Mouse (Mus musculus) heart, embryonic 11.5 days (tissue): ENCODE results near the gene Atp6v1e1. TPM values are rescaled to one million over a fixed set of nuclear protein-coding genes. Genes with fewer than 3 reads are reported as not detected.
A peak's percentile ranks its signal among the peaks of the same experiment; 100 is the strongest.

Experiments used
- ATAC-seq: fragments of 200-750 bp; cut with Nextera tagmentation; replicated peaks from 2 replicates; pipeline ENCODE4 v1.8.0; 2017; ENCODE audit warnings: moderate library complexity; ENCODE audit not compliant: insufficient number of reproducible peaks, low FRiP score, low TSS enrichment
- H3K27ac ChIP-seq: fragments of 300-500 bp; sonication (generic); 2 replicates; pipeline ENCODE4 v1.5.1; 2014; ENCODE audit warnings: mild to moderate bottlenecking, low read depth, low read length
- H3K27me3 ChIP-seq: fragments of 300-500 bp; sonication (generic); 2 replicates; pipeline ENCODE4 v1.6.1; 2014; ENCODE audit warnings: mild to moderate bottlenecking, low read length, mixed read lengths; ENCODE audit not compliant: control insufficient read depth, insufficient read depth
- H3K36me3 ChIP-seq: fragments of 300-500 bp; sonication (generic); 2 replicates; pipeline ENCODE4 v1.6.1; 2014; ENCODE audit warnings: mild to moderate bottlenecking, low read length, moderate library complexity, mixed read lengths; ENCODE audit not compliant: control insufficient read depth, insufficient read depth
- H3K4me1 ChIP-seq: fragments of 300-500 bp; sonication (generic); 2 replicates; pipeline ENCODE4 v1.6.1; 2014; ENCODE audit warnings: low read length; ENCODE audit not compliant: control insufficient read depth, insufficient read depth
- H3K4me2 ChIP-seq: fragments of 300-500 bp; sonication (generic); 2 replicates; pipeline ENCODE4 v1.6.1; 2014; ENCODE audit warnings: mild to moderate bottlenecking, moderate library complexity
- H3K4me3 ChIP-seq: fragments of 300-500 bp; sonication (generic); 2 replicates; pipeline ENCODE4 v1.5.1; 2014; ENCODE audit warnings: low read depth, low read length
- H3K9ac ChIP-seq: fragments of 300-500 bp; sonication (generic); 2 replicates; pipeline ENCODE4 v1.6.1; 2014; ENCODE audit warnings: mild to moderate bottlenecking, low read depth, low read length, moderate library complexity
- H3K9me3 ChIP-seq: fragments of 300-500 bp; sonication (generic); replicated peaks from 2 replicates; pipeline ENCODE4 v1.6.1; 2016; ENCODE audit warnings: low read length; ENCODE audit not compliant: control insufficient read depth
- WGBS: fragments of 180-500 bp; shearing (Covaris S2); extraction: QIAGEN DNeasy Blood & Tissue Kit; methylation state at CpG from one replicate; pipeline ENCODE4 v1.1.7; 2014; ENCODE audit not compliant: insufficient replicate concordance; 5-methylcytosine and 5-hydroxymethylcytosine counted together
- polyA plus RNA-seq: library from polyadenylated mRNA; unstranded; fragments of >200 nt; fragmentation: Nextera tagmentation; extraction: Ambion mirVana; gene quantifications from 2 replicates; pipeline ENCODE4 v1.2.1, GENCODE M21; 2014

Atp6v1e1 gene
- polyA plus RNA-seq, 1 experiment from 2014 or later: 153 TPM

- no peaks in the 10 kb centered on the region; the same call in 1 of the 2 replicates for H3K36me3 ChIP-seq
- no peak for ATAC-seq
- H3K4me2 ChIP-seq: no peak overlapping the region
- H3K9me3 ChIP-seq: no peaks in the 10 kb centered on the region
- H3K4me1 ChIP-seq: no peaks in the 10 kb centered on the region
- no peak overlapping the region for H3K27ac ChIP-seq
- no peak overlapping the region for H3K9ac ChIP-seq
- 74% methylated on average over 5 of the region's 5 CpGs for WGBS
- no peaks in the 10 kb centered on the region for H3K27me3 ChIP-seq
- H3K4me3 ChIP-seq: no peak overlapping the region
Measured at GRCm38 (mm10) chr6:120841754-120842153, 19.2 kb upstream of the Atp6v1e1 start.

- Histone ChIP-seq H3K4me3 (no peak overlapping the region), H3K4me2 (no peak overlapping the region), H3K36me3 (no peaks in the 10 kb centered on the region; the same call in 1 of the 2 replicates), H3K4me1 (no peaks in the 10 kb centered on the region), H3K27me3 (no peaks in the 10 kb centered on the region), H3K27ac (no peak overlapping the region), H3K9me3 (no peaks in the 10 kb centered on the region), H3K9ac (no peak overlapping the region)
- 95% methylated on average over 7 of the region's 7 CpGs for WGBS
- ATAC-seq: no peak
Measured at GRCm38 (mm10) chr6:120840258-120840657, 17.7 kb upstream of the Atp6v1e1 start.

GRCm38 (mm10) chr6:120837152-120837530, 14.5 kb upstream of the Atp6v1e1 start:
- ATAC-seq: no peak
- WGBS: 62% methylated on average over 1 of the region's 1 CpGs
- Histone ChIP-seq H3K9me3 (no peaks in the 10 kb centered on the region), H3K4me2 (peak overlapping the region; percentile 59), H3K27me3 (no peaks in the 10 kb centered on the region), H3K4me3 (peak overlapping the region; percentile 82), H3K27ac (0 out of 2 replicates have a peak overlapping the region, but pooled peaks have one; percentile 97), H3K4me1 (no peaks in the 10 kb centered on the region), H3K9ac (peak overlapping the region; percentile 97), H3K36me3 (no peaks in the 10 kb centered on the region; the same call in 1 of the 2 replicates)

GRCm38 (mm10) chr6:120836389-120837151, 14.0 kb upstream of the Atp6v1e1 start:
- 3% methylated on average over 37 of the region's 37 CpGs for whole genome bisulfite sequencing
- Histone ChIP-seq H3K4me2 (peak overlapping the region; percentile 59), H3K9me3 (no peaks in the 10 kb centered on the region), H3K4me1 (no peaks in the 10 kb centered on the region), H3K36me3 (no peaks in the 10 kb centered on the region; the same call in 1 of the 2 replicates), H3K27ac (peak overlapping the region; percentile 97), H3K4me3 (peak overlapping the region; percentile 82), H3K9ac (peak overlapping the region; percentile 97), H3K27me3 (no peaks in the 10 kb centered on the region)
- peak; percentile 69 for ATAC-seq

- WGBS: 5% methylated on average over 40 of the region's 40 CpGs
- peak within 1 kb of the TSS; percentile 82 for H3K4me3 ChIP-seq
- no peaks in the 10 kb centered on the region for H3K4me1 ChIP-seq
- H3K27ac ChIP-seq: peak within 1 kb of the TSS; percentile 97
- H3K9ac ChIP-seq: peak within 1 kb of the TSS; percentile 97
- ATAC-seq: peak; percentile 89
- peak within 1 kb of the TSS; percentile 59 for H3K4me2 ChIP-seq
- H3K9me3 ChIP-seq: no peaks in the 10 kb centered on the region
- H3K27me3 ChIP-seq: no peaks in the 10 kb centered on the region
- no peaks in the 10 kb centered on the region; the same call in 1 of the 2 replicates for H3K36me3 ChIP-seq
Measured at GRCm38 (mm10) chr6:120835474-120836374, 13.1 kb upstream of the Atp6v1e1 start, which contains the start of gene Bcl2l13. Gene Bcl2l13, plus strand, starts transcription at chr6:120836212.

GRCm38 (mm10) chr6:120834766-120835321, 12.3 kb upstream of the Atp6v1e1 start:
- 69% methylated on average over 4 of the region's 4 CpGs for WGBS
- H3K27me3 ChIP-seq: no peaks in the 10 kb centered on the region
- no peak overlapping the region for H3K4me3 ChIP-seq
- H3K9me3 ChIP-seq: no peaks in the 10 kb centered on the region
- H3K9ac ChIP-seq: no peak overlapping the region
- H3K36me3 ChIP-seq: no peaks in the 10 kb centered on the region; the same call in 1 of the 2 replicates
- no peak for ATAC-seq
- H3K4me2 ChIP-seq: no peak overlapping the region
- no peak overlapping the region for H3K27ac ChIP-seq
- no peaks in the 10 kb centered on the region for H3K4me1 ChIP-seq

- H3K4me3 ChIP-seq: no peak overlapping the region
- no peaks in the 10 kb centered on the region for H3K36me3 ChIP-seq
- 41% methylated on average over 4 of the region's 4 CpGs for WGBS
- no peaks in the 10 kb centered on the region for H3K4me1 ChIP-seq
- H3K27ac ChIP-seq: peak overlapping the region; percentile 86
- no peak; the same call in 1 of the 2 replicates for ATAC-seq
- peak overlapping the region; percentile 5; the same call in 1 of the 2 replicates for H3K4me2 ChIP-seq
- H3K9me3 ChIP-seq: no peaks in the 10 kb centered on the region
- H3K27me3 ChIP-seq: no peaks in the 10 kb centered on the region
- H3K9ac ChIP-seq: no peak overlapping the region
Measured at GRCm38 (mm10) chr6:120832097-120832496, 9.5 kb upstream of the Atp6v1e1 start.
